Mouse (Mus musculus) C2C12 (cell line): ENCODE measurements at regions not wholly inside any gene's neighbourhood (a gene's known extent, or its start where the extent isn't known, plus 50 kb on each side); places are given as distances from the start of the nearest gene placed in this dataset.

Experiments used
- H3K27me3 ChIP-seq: one replicate; pipeline ENCODE4 v1.6.1; 2011; ENCODE audit not compliant: control insufficient read depth, insufficient read depth, insufficient read length
- H3K36me3 ChIP-seq: one replicate; pipeline ENCODE4 v1.6.1; 2011; ENCODE audit not compliant: control insufficient read depth, insufficient read depth
- H3K4me3 ChIP-seq: one replicate; pipeline ENCODE4 v1.5.1; 2011; ENCODE audit warnings: mild to moderate bottlenecking, control low read depth; ENCODE audit not compliant: poor library complexity, insufficient read depth, severe bottlenecking
- H3K79me2 ChIP-seq: one replicate; pipeline ENCODE4 v1.6.1; 2011; ENCODE audit not compliant: control insufficient read depth, insufficient read depth
- H3K79me3 ChIP-seq: one replicate; pipeline ENCODE4 v1.6.1; 2011; ENCODE audit warnings: low read depth, control low read depth
- H3ac ChIP-seq: one replicate; pipeline ENCODE3; 2011; ENCODE audit warnings: low read depth; ENCODE audit not compliant: control insufficient read depth, insufficient read length
- CEBPB ChIP-seq: IDR thresholded peaks from one replicate; pipeline ENCODE4 v1.6.1; 2011; ENCODE audit warnings: low read depth, mild to moderate bottlenecking, control low read depth, moderate library complexity
- CTCF ChIP-seq: IDR thresholded peaks from one replicate; pipeline ENCODE4 v1.5.1; 2011; ENCODE audit not compliant: control insufficient read depth, insufficient read depth, insufficient read length
- FOSL1 ChIP-seq: IDR thresholded peaks from one replicate; pipeline ENCODE4 v1.8.0; 2011; ENCODE audit warnings: mild to moderate bottlenecking, low read length; ENCODE audit not compliant: poor library complexity, insufficient read depth, severe bottlenecking
- MAX ChIP-seq: IDR thresholded peaks from one replicate; pipeline ENCODE4 v1.6.1; 2011; ENCODE audit warnings: mild to moderate bottlenecking, control low read depth
- MYOD1 ChIP-seq: IDR thresholded peaks from one replicate; pipeline ENCODE4 v1.6.1; 2011; ENCODE audit warnings: low read depth; ENCODE audit not compliant: control insufficient read depth, insufficient read length
- MYOG ChIP-seq: IDR thresholded peaks from one replicate; pipeline ENCODE4 v1.6.1; 2011; ENCODE audit not compliant: control insufficient read depth, insufficient read length; ENCODE audit errors: extremely low read depth
- USF1 ChIP-seq: IDR thresholded peaks from one replicate; pipeline ENCODE4 v1.6.1; 2011; ENCODE audit warnings: low read depth, mild to moderate bottlenecking, control low read depth, moderate library complexity

- no peaks in the 10 kb centered on the region for H3K79me2 ChIP-seq
- no peak overlapping the region for H3ac ChIP-seq
- TF ChIP-seq MYOD1 (no peak), CTCF (no peak), CEBPB (no peak), FOSL1 (no peak), MYOG (no peak), MAX (no peak), USF1 (no peak)
- H3K36me3 ChIP-seq = no peaks in the 10 kb centered on the region
- H3K79me3 ChIP-seq = no peaks in the 10 kb centered on the region
- H3K27me3 ChIP-seq = no peaks in the 10 kb centered on the region
- H3K4me3 ChIP-seq = no peak overlapping the region
Measured at GRCm38 (mm10) chr5:144664571-144665295, 96.9 kb downstream of the Tmem130 start.

DNA sequence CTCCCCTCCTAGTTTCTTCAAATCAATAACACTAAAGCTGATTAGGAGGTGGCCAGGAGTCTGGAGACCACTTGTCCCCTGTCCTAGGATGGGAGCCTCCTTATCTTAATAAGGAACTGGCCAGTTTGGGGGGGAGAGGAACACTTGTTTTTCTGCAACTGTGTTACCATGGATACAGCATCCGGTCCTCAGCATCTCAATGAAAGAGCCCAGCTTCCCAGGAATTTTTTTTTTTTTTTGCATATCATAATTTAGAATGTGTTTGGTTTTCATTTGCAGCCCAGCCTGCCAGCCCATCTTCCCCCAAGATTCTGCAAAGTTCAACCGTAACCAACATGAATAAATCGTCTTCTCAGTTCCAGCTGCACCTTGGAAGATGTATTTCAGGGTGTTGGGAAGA is 93.6 kb downstream of the Tmem130 start:
- Histone ChIP-seq H3K36me3 (no peaks in the 10 kb centered on the region), H3K27me3 (no peaks in the 10 kb centered on the region), H3K4me3 (no peak overlapping the region), H3ac (no peak overlapping the region), H3K79me3 (no peaks in the 10 kb centered on the region), H3K79me2 (no peaks in the 10 kb centered on the region)
- TF ChIP-seq FOSL1 = no peak
- no peak for TF ChIP-seq CTCF
- no peak for TF ChIP-seq MYOG
- no peak for TF ChIP-seq CEBPB
- no peak for TF ChIP-seq MYOD1
- no peak for TF ChIP-seq MAX
- TF ChIP-seq USF1 = no peak

- no peaks in the 10 kb centered on the region for H3K36me3 ChIP-seq
- no peaks in the 10 kb centered on the region for H3K79me3 ChIP-seq
- no peak overlapping the region for H3K4me3 ChIP-seq
- no peak for TF ChIP-seq CEBPB
- TF ChIP-seq MYOG = no peak
- TF ChIP-seq MYOD1 = no peak
- TF ChIP-seq USF1 = no peak
- no peak for TF ChIP-seq FOSL1
- TF ChIP-seq MAX = no peak
- no peak for TF ChIP-seq CTCF
- no peak overlapping the region for H3ac ChIP-seq
- H3K27me3 ChIP-seq = no peaks in the 10 kb centered on the region
- H3K79me2 ChIP-seq = no peaks in the 10 kb centered on the region
Measured at GRCm38 (mm10) chr5:144678815-144679750, 82.5 kb downstream of the Tmem130 start.

- no peak for TF ChIP-seq MAX
- no peak for TF ChIP-seq CTCF
- no peak for TF ChIP-seq FOSL1
- no peak for TF ChIP-seq CEBPB
- no peak for TF ChIP-seq USF1
- no peak for TF ChIP-seq MYOD1
- no peak for TF ChIP-seq MYOG
- no peaks in the 10 kb centered on the region for H3K79me2 ChIP-seq
- no peak overlapping the region for H3ac ChIP-seq
- no peaks in the 10 kb centered on the region for H3K36me3 ChIP-seq
- no peaks in the 10 kb centered on the region for H3K79me3 ChIP-seq
- H3K4me3 ChIP-seq = no peak overlapping the region
- peaks cover 7% of the 10 kb centered on the region for H3K27me3 ChIP-seq
Measured at GRCm38 (mm10) chr5:144684184-144684583, 77.4 kb downstream of the Tmem130 start.
